Mouse (Mus musculus) kidney, adult 11 months (tissue): Measurements from ENCODE around the gene Mfsd10.
A peak's percentile ranks its signal among the peaks of the same experiment; 100 is the strongest.
"Not testable (repeated sequence)": the region's sequence is repeated elsewhere in the genome, so short reads cannot be mapped to it uniquely, and the experiment has no call there.

Source experiments
- DNase-seq: peaks from one replicate; pipeline ENCODE4 v3.0.0; 2022

The Mfsd10 gene

DNA sequence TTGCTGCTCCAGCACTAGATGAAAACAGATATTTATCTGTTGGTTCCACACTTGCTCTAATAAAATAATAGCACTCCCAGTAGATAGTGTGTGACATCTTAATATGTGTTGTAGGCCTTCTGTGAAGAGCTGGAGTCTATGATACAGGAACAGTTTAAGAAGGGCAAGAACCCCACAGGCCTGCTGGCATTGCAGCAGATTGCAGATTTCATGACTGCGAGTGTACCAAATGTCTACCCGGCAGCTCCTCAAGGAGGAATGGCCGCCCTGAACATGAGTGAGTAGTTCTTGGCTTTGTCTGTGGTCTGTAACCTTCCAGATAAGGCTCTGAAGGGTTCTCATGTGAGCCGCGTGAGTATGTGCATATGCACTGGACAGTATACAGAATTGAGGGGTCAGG lies 32.4 kb downstream of the Mfsd10 start:
- DNase-seq = no peak

DNA sequence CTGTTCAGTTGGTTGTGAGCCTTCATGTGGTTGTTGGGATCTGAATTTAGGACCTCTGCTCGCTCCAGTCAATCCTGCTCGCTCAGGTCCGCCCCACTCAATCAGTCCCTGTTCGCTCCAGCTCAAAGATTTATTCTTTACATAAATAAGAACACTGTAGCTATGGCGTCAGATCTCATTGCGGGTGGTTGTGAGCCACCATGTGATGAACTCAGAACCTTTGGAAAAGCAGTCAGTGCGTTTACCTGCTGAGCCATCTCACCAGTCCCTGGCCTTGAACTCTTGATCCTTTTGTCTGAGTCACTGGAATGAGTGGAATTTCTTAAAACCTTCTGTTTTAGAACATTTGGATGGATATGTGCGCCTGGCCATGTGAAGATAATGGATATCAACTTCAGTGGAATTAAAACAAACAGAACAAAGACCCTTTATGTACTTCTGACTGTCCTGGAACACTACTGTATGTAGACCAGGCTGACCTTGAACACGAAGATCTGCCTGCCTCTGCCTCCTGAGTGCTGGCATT lies 43.7 kb downstream of the Mfsd10 start:
- DNase-seq = no peak

DNA sequence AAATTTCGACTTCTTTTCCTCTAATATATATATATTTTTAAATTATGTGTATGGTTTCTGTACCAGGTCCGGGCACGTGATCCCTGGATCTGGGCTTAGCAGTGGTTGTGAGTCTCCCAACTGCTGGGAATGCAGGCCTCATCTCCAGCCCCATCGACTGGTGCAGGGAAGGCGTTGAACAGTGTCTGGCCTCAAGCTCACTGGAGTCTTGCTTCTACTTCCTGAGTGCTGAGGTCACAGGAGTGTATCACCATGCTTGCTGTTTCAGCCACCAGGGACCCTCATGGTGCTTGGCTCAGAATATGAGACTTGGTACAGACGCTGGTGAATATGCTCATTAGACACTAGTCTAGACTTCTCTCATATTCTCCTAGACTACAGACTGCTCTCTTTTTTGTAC lies 44.3 kb downstream of the Mfsd10 start:
- DNase-seq = no peak

DNA sequence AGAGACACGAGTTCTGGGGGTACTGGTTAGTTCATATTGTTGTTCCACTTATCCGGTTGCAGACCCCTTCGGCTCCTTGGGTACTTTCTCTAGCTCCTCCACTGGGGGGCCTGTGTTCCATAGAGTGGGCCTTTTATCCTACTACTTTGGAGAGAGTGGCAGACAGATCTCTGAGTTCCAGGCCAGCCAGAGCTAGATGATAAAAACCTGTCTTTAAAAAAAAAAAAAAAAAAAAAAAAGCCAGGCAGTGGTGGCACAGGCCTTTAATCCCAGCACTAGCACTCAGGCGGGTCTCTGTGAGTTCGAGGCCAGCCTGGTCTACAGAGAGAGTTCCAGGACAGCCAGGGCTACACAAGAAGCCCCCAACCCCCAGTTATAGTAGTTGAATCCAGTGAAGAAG lies 44.8 kb downstream of the Mfsd10 start:
- not testable (repeated sequence) for DNase-seq

DNA sequence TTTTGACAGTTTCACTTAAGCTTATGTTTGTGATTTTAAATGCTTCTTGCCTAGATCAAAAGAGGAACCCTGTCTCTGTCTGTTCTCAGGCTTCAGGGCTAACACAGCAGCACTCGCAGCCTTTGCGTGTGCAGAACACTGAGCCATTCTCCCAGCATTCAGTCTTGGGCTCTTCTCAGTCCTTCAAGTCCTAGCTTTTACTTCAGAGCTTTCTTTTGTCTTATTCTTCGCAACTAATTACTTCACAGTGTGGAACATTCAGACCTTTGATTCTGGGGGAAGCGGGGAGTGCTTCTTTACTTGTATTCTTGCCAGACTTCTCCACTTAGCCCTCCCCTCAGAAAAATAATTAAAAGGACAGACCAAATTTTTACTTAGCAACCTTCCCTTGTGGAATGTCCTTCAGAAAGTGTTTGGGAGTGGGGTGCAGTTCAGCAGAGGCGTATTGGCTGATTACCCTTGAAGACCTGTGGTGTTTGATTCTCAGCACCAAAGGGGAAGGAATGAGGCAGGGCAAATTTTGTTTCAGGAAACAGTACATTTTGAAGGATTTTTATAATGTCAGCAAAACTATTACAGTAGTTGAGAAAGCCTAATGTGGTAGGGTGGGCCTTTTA lies 45.5 kb downstream of the Mfsd10 start:
- DNase-seq = no peak

DNA sequence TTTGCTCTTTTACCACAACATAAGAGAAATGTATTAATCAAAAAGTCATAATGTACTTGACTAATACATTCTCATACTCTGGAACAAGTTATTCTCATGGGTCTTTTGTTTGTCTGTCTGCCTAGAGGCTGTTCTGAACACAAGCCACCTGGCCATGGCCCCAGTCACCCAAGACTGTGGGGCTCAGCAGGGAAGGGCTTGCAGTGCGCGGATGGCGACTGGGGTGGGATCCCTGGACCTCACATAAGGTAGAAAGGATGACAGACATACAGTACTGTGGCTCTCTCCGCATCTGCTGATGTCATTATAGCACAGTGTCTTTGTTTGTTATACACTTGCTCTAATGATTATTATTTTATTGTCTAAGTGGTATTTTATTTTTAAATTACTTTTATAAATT lies 46.3 kb downstream of the Mfsd10 start:
- DNase-seq = no peak

DNA sequence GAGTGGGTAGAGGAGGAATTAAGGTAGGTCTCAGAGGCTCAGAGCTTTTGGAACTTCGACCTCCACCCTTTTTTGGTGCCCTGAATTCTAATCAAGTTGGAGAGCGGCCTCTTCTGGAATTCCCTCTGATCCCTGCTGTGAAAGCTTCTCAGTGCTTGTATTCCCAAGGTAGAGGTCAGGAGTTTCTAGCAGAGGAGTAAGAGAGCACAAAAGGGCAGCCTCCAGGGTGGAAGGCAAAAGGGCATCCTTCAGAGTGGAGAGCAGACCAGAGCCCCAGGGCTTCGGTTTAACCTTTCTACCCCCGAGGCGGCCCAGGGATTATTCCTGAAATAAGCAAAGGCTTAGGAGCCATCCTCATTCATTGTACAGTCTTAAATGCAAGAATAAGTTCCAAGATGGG lies 47.0 kb downstream of the Mfsd10 start:
- DNase-seq = peak; percentile 40

DNA sequence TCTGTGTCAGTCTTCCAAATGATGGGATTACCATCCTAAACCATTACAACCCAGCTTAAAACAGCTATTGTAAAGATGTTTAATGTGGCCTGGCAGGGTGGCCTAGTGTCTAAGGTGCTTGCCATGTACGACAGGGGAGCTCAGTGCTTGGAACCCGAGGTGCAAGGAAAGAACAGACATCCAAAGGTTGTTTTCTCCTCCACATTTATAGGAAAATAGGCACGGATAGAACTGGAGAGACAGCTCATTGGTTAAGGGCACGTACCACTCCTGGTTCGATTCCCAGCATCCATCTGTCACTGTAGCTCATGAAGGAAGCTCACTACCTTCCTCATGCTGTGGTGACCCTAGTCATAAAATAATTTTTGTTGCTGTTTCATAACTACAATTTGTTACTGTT lies 49.1 kb downstream of the Mfsd10 start:
- DNase-seq = no peak

DNA sequence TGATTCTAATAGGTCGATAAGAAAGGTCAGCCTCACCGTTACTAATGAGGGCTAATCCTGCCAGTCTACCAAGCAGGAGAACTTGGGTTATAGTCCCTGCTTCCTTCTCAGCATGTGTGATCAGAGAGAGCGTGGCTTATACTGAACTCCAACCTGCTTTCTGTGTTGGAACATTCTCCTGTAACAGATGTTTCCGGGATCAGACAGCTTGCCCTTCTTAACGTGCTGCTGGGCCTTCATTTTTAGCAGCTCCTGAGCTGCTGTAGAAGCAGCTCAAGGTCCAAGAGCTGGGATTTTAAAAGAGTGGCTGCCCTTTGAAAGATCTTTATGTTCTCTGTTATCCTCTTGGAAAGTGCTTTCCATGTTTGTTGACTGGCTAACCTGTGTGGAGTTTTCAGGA lies 51.8 kb downstream of the Mfsd10 start:
- DNase-seq = no peak
